Comparison of ENCODE assay signal across 13 mouse cellular contexts in genomic region chr2:65690456-65691184, GRCm38 (mm10).
A peak's percentile ranks its signal among the peaks of the same experiment; 100 is the strongest.
DNase-seq lines count a peak whose midpoint lies in the region; ATAC-seq and TF ChIP-seq lines count a peak whose summit lies in the region.
"Had no signal": no experiment of that assay in that cellular context is flagged by ENCODE, and none has a peak within 500 bp of the region (broad histone marks: within the 10 kb centered on the region; RNA-seq: fewer than 3 reads in every experiment).

No protein-coding gene starts in this region.

- no peaks in the 10 kb centered on the region for H3K27me3 ChIP-seq in midbrain, postnatal 0 days (ENCODE audit: insufficient read depth, low read length)
- no peaks in the 10 kb centered on the region for H3K27me3 ChIP-seq in midbrain, embryonic 15.5 days (replicated peaks)
- H3K27me3 ChIP-seq: neural tube, embryonic 15.5 days had no signal

- H3K4me3 ChIP-seq in midbrain, postnatal 0 days (ENCODE audit: low read depth, low read length), result no peak overlapping the region
- no peak overlapping the region for H3K4me3 ChIP-seq in midbrain, embryonic 15.5 days
- H3K4me3 ChIP-seq in cortical plate, adult 2 months (ENCODE audit: insufficient read depth, low read length), result no peak overlapping the region
- H3K4me3 ChIP-seq: midbrain, embryonic 10.5 days; neural tube, embryonic 15.5 days had no signal

- H3K9me3 ChIP-seq in midbrain, postnatal 0 days (ENCODE audit: low read length), result no peaks in the 10 kb centered on the region
- no peaks in the 10 kb centered on the region for H3K9me3 ChIP-seq in midbrain, embryonic 15.5 days
- H3K9me3 ChIP-seq: midbrain, embryonic 10.5 days; neural tube, embryonic 15.5 days had no signal

- no peak for TF ChIP-seq POLR2A in cortical plate, adult 2 months (IDR thresholded peaks at IDR 0.05; ENCODE audit: extremely low read depth, insufficient read depth, low read length)

- H3K4me2 ChIP-seq in midbrain, postnatal 0 days (ENCODE audit: low read depth, low read length, poor library complexity, severe bottlenecking), result no peak overlapping the region
- no peak overlapping the region for H3K4me2 ChIP-seq in midbrain, embryonic 15.5 days
- H3K4me2 ChIP-seq: neural tube, embryonic 15.5 days had no signal

- no peak overlapping the region for H3K9ac ChIP-seq in midbrain, postnatal 0 days (replicated peaks; ENCODE audit: low read length, poor library complexity, severe bottlenecking)
- H3K9ac ChIP-seq in midbrain, embryonic 15.5 days, result no peak overlapping the region
- H3K9ac ChIP-seq: neural tube, embryonic 15.5 days had no signal

- no peak overlapping the region for H3K27ac ChIP-seq in midbrain, postnatal 0 days (ENCODE audit: low read depth, low read length)
- H3K27ac ChIP-seq in midbrain, embryonic 15.5 days, result no peak overlapping the region
- peak overlapping the region; percentile 82; the same call in 1 of the 2 replicates for H3K27ac ChIP-seq in cortical plate, adult 2 months (ENCODE audit: insufficient read depth, low read length)
- H3K27ac ChIP-seq: midbrain, embryonic 10.5 days; neural tube, embryonic 15.5 days had no signal

- peaks cover 29% of the 10 kb centered on the region for H3K36me3 ChIP-seq in midbrain, postnatal 0 days (ENCODE audit: insufficient read depth, low read length)
- peaks cover 16% of the 10 kb centered on the region; the same call in 1 of the 2 replicates for H3K36me3 ChIP-seq in midbrain, embryonic 15.5 days (replicated peaks)
- H3K36me3 ChIP-seq: midbrain, embryonic 10.5 days had no signal

- no peak for TF ChIP-seq CTCF in midbrain, postnatal 0 days (IDR thresholded peaks at IDR 0.05)
- no peak for TF ChIP-seq CTCF in cortical plate, adult 2 months (IDR thresholded peaks at IDR 0.05; ENCODE audit: extremely low read depth, insufficient read depth, low read length)

- 87% methylated on average over 6 of the region's 6 CpGs for WGBS in midbrain, postnatal 0 days
- 86% methylated on average over 6 of the region's 6 CpGs for WGBS in midbrain, embryonic 15.5 days

- ATAC-seq in midbrain, postnatal 0 days (ENCODE audit: low FRiP score), result no peak
- ATAC-seq in midbrain, embryonic 15.5 days (replicated peaks), result no peak

- H3K4me1 ChIP-seq in midbrain, postnatal 0 days (ENCODE audit: insufficient read depth, low read length), result no peaks in the 10 kb centered on the region
- no peaks in the 10 kb centered on the region for H3K4me1 ChIP-seq in midbrain, embryonic 15.5 days
- peaks cover 4% of the 10 kb centered on the region for H3K4me1 ChIP-seq in cortical plate, adult 2 months (ENCODE audit: control insufficient read depth, insufficient read depth, low read length)
- H3K4me1 ChIP-seq: midbrain, embryonic 10.5 days; neural tube, embryonic 15.5 days had no signal

- DNase-seq in midbrain, postnatal 0 days (ENCODE audit: low spot score), result peak; percentile 72
- peak; percentile 62 to 71 for DNase-seq in left cerebral cortex, adult 18-20 months (ENCODE audit: low spot score in 2 of 2)
- peak; percentile 89 for DNase-seq in telencephalon, adult 2 months (ENCODE audit: low read depth, low spot score)
- DNase-seq in adrenal gland, adult 2 months, result no peak
- no peak for DNase-seq in yolk sac, embryonic 10.5 days (ENCODE audit: low spot score)
- DNase-seq in kidney, postnatal 14 days, result no peak
- DNase-seq: heart, postnatal 36 days; kidney, postnatal 36 days; thymus, postnatal 4 days had no signal

Comparison
In these comparisons a context has a peak if more than half of its experiments do, and no peak if none do; other contexts are left out.
1. DNase-seq: peak in midbrain, postnatal 0 days (single experiment), left cerebral cortex, adult 18-20 months (2 of 2) and telencephalon, adult 2 months (single experiment); none in adrenal gland, adult 2 months (single experiment), yolk sac, embryonic 10.5 days (single experiment) and kidney, postnatal 14 days (single experiment).